Comparison of ENCODE assay signal across 12 mouse cellular contexts in genomic region chr11:78982513-78983291, GRCm38 (mm10). TPM values are rescaled to one million over a fixed set of nuclear protein-coding genes. Genes with fewer than 3 reads are reported as not detected.
DNase-seq lines count a peak whose midpoint lies in the region; ATAC-seq and TF ChIP-seq lines count a peak whose summit lies in the region.
"Had no signal": no experiment of that assay in that cellular context is flagged by ENCODE, and none has a peak within 500 bp of the region (broad histone marks: within the 10 kb centered on the region; RNA-seq: fewer than 3 reads in every experiment).

No protein-coding gene starts in this region.

- H3K79me2 ChIP-seq in CH12.LX (replicated peaks; ENCODE audit: control insufficient read depth, extremely low read depth, insufficient read depth, poor library complexity, severe bottlenecking): no peaks in the 10 kb centered on the region

- in situ Hi-C loops in CH12.LX (cut with MboI; ENCODE audit: low pct_ligation_motif_present, low pct_unique_long_range_greater_than_20kb, low sequenced_read_pairs): no loop called here

- TF ChIP-seq RAD21 in CH12.LX (IDR thresholded peaks at IDR 0.05; ENCODE audit: low read depth, low read length): no peak

- dilution Hi-C loops in CH12.LX (cut with MboI; ENCODE audit: extremely low pct_ligation_motif_present, extremely low pct_unique_long_range_greater_than_20kb, low sequenced_read_pairs): no loop called here

- no peak overlapping the region for H3K27ac ChIP-seq in CH12.LX (ENCODE audit: insufficient read depth, low read depth)
- 0 out of 2 replicates have a peak overlapping the region, but pooled peaks have one; percentile 11 for H3K27ac ChIP-seq in intestine, embryonic 14.5 days (ENCODE audit: low read depth)
- H3K27ac ChIP-seq in hindbrain, embryonic 10.5 days: no peak overlapping the region
- H3K27ac ChIP-seq: embryonic facial prominence, embryonic 15.5 days; limb, embryonic 10.5 days; neural tube, embryonic 13.5 days had no signal

- H3K4me3 ChIP-seq in CH12.LX (replicated peaks in 1 of 3; ENCODE audit: low read depth in 2 of 3, low read length in 2 of 3, poor library complexity in 1 of 3): no peak overlapping the region
- H3K4me3 ChIP-seq in intestine, embryonic 14.5 days (ENCODE audit: low read depth, low read length): no peak overlapping the region
- H3K4me3 ChIP-seq in hindbrain, embryonic 10.5 days: no peak overlapping the region
- H3K4me3 ChIP-seq: embryonic facial prominence, embryonic 15.5 days; limb, embryonic 10.5 days; neural tube, embryonic 13.5 days had no signal

- no peak for TF ChIP-seq EP300 in CH12.LX (IDR thresholded peaks at IDR 0.05; ENCODE audit: low read length)

- H3K36me3 ChIP-seq in CH12.LX (replicated peaks in 1 of 2; ENCODE audit: control insufficient read depth in 1 of 2, insufficient read depth in 1 of 2, low read length in 1 of 2): peaks cover 0 to 72% of the 10 kb centered on the region in 2 experiments
- H3K36me3 ChIP-seq in intestine, embryonic 14.5 days (ENCODE audit: control insufficient read depth, insufficient read depth, low read length): no peaks in the 10 kb centered on the region
- H3K36me3 ChIP-seq in hindbrain, embryonic 10.5 days: no peaks in the 10 kb centered on the region
- H3K36me3 ChIP-seq: embryonic facial prominence, embryonic 15.5 days; limb, embryonic 10.5 days; neural tube, embryonic 13.5 days had no signal

- 70% methylated on average over 12 of the region's 12 CpGs for WGBS in intestine, embryonic 14.5 days
- WGBS in hindbrain, embryonic 10.5 days: 87% methylated on average over 12 of the region's 12 CpGs

- no peak for TF ChIP-seq POLR2A in CH12.LX (IDR thresholded peaks at IDR 0.05; ENCODE audit: low read depth, low read length)

- intact Hi-C loops in heart, postnatal 36 days (cut with DNase I): no loop called here

- no peaks in the 10 kb centered on the region for H3K27me3 ChIP-seq in CH12.LX (replicated peaks)
- no peaks in the 10 kb centered on the region for H3K27me3 ChIP-seq in intestine, embryonic 14.5 days (replicated peaks; ENCODE audit: control insufficient read depth, insufficient read depth, low read length)
- H3K27me3 ChIP-seq in hindbrain, embryonic 10.5 days (ENCODE audit: insufficient read depth, poor library complexity, severe bottlenecking): no peaks in the 10 kb centered on the region
- H3K27me3 ChIP-seq: embryonic facial prominence, embryonic 15.5 days; neural tube, embryonic 13.5 days had no signal

- no peak for ATAC-seq in intestine, embryonic 14.5 days (replicated peaks; ENCODE audit: low FRiP score, low TSS enrichment, low read depth)
- peak; percentile 38 for ATAC-seq in monocyte, adult 5-6 weeks (replicated peaks; ENCODE audit: insufficient number of reproducible peaks, low FRiP score, low TSS enrichment, poor library complexity, severe bottlenecking)
- no peak for ATAC-seq in erythroblast, adult 5-6 weeks (replicated peaks; ENCODE audit: low FRiP score, poor library complexity, severe bottlenecking)
- ATAC-seq: hindbrain, embryonic 16.5 days had no signal

- peaks cover 8 to 27% of the 10 kb centered on the region in 2 experiments for H3K4me1 ChIP-seq in CH12.LX (ENCODE audit: control insufficient read depth in 1 of 2, insufficient read depth in 2 of 2)
- 0 out of 2 replicates have a peak, but pooled peaks cover 8% of the 10 kb centered on the region for H3K4me1 ChIP-seq in intestine, embryonic 14.5 days (replicated peaks; ENCODE audit: control insufficient read depth, insufficient read depth, low read length)
- no peaks in the 10 kb centered on the region for H3K4me1 ChIP-seq in hindbrain, embryonic 10.5 days (replicated peaks)
- H3K4me1 ChIP-seq: neural tube, embryonic 13.5 days had no signal

- no peak overlapping the region for H3K4me2 ChIP-seq in CH12.LX (ENCODE audit: insufficient read depth, low read depth, poor library complexity, severe bottlenecking)
- no peak overlapping the region for H3K4me2 ChIP-seq in intestine, embryonic 14.5 days (ENCODE audit: low read length)
- H3K4me2 ChIP-seq: neural tube, embryonic 13.5 days had no signal

- TF ChIP-seq CTCF in CH12.LX (conservative IDR thresholded peaks at IDR 0.05 in 1 of 2, IDR thresholded peaks at IDR 0.05 in 1 of 2; ENCODE audit: low read depth in 2 of 2, low read length in 2 of 2): no peak

- no peaks in the 10 kb centered on the region for H3K9me3 ChIP-seq in CH12.LX (replicated peaks; ENCODE audit: low read length)
- no peaks in the 10 kb centered on the region for H3K9me3 ChIP-seq in intestine, embryonic 14.5 days (ENCODE audit: control insufficient read depth, low read length)
- H3K9me3 ChIP-seq in hindbrain, embryonic 10.5 days: no peaks in the 10 kb centered on the region
- H3K9me3 ChIP-seq: embryonic facial prominence, embryonic 15.5 days; limb, embryonic 10.5 days; neural tube, embryonic 13.5 days had no signal

- no peak overlapping the region for H3K9ac ChIP-seq in CH12.LX (ENCODE audit: insufficient read depth, low read depth)
- H3K9ac ChIP-seq in intestine, embryonic 14.5 days (ENCODE audit: low read length): no peak overlapping the region
- H3K9ac ChIP-seq: embryonic facial prominence, embryonic 15.5 days; neural tube, embryonic 13.5 days had no signal

- peak; percentile 30 to 34 for DNase-seq in heart, adult 18-20 months
- DNase-seq in heart, postnatal 36 days: no peak
- no peak for DNase-seq in CH12.LX (ENCODE audit: extremely low read depth)
- DNase-seq in intestine, embryonic 14.5 days (ENCODE audit: low spot score): no peak
- DNase-seq in hindbrain, embryonic 10.5 days (ENCODE audit: low spot score): no peak
- DNase-seq in urinary bladder, postnatal 10 days (ENCODE audit: low spot score): no peak

TF ChIP-seq in CH12.LX, 34 proteins besides CTCF, POLR2A, EP300 and RAD21:
- TF ChIP-seq USF1 (IDR thresholded peaks at IDR 0.05; ENCODE audit: low read depth, low read length) (peak; percentile 12; the same call in 1 of the 2 replicates), MAX (IDR thresholded peaks at IDR 0.05; ENCODE audit: low read length) (no peak)

RNA-seq across cellular contexts. Expression of gene Lgals9, which starts 2.0 kb away (rescaled TPM):
- 10 to 100 TPM; 19.5 to 22.5 TPM for total RNA-seq in heart, adult 18-20 months (2021)
- total RNA-seq in heart, postnatal 36 days (2021): 10 to 100 TPM; 24.7 to 32.5 TPM
- total RNA-seq in CH12.LX (2012; rRNA removed): 3.2 and 4.9 TPM in 2 replicates
- total RNA-seq in CH12.LX (2014; rRNA removed): 3.7 and 5.0 TPM in 2 replicates
- 16.1 and 16.4 TPM in 2 replicates for polyA plus RNA-seq in CH12.LX (2012; ENCODE audit: insufficient read length, low read depth)
- polyA plus RNA-seq in intestine, embryonic 14.5 days (2014; fragmentation: Nextera tagmentation; extraction: Ambion mirVana): 47.7 and 52.9 TPM in 2 replicates
- 23.7 to 36.3 TPM (median 30.3 TPM) in 3 replicates for total RNA-seq in monocyte, adult 5-6 weeks (2017)
- 155 and 163 TPM in 2 replicates for total RNA-seq in erythroblast, adult 5-6 weeks (2015; ENCODE audit: low replicate concordance)
- total RNA-seq in erythroblast, adult 5-6 weeks (2017; ENCODE audit: low replicate concordance): 39.4 and 48.7 TPM in 2 replicates
- 4.3 and 5.7 TPM in 2 replicates for polyA plus RNA-seq in hindbrain, embryonic 10.5 days (2016; fragmentation: Nextera tagmentation; extraction: Ambion mirVana)

Comparison
In these comparisons a context has a peak if more than half of its experiments do, and no peak if none do; other contexts are left out.
1. DNase-seq: peak in heart, adult 18-20 months (2 of 2); none in heart, postnatal 36 days (0 of 2), CH12.LX (single experiment), intestine, embryonic 14.5 days (single experiment), hindbrain, embryonic 10.5 days (single experiment) and urinary bladder, postnatal 10 days (single experiment).